Mouse (Mus musculus): Measurements from ENCODE around the gene Use1. TPM values are rescaled to one million over a fixed set of nuclear protein-coding genes. Genes with fewer than 3 reads are reported as not detected.
A peak's percentile ranks its signal among the peaks of the same experiment; 100 is the strongest.

Gene Use1
- polyA plus RNA-seq, 1 experiment from 2014 or later: 91.6 TPM

DNA sequence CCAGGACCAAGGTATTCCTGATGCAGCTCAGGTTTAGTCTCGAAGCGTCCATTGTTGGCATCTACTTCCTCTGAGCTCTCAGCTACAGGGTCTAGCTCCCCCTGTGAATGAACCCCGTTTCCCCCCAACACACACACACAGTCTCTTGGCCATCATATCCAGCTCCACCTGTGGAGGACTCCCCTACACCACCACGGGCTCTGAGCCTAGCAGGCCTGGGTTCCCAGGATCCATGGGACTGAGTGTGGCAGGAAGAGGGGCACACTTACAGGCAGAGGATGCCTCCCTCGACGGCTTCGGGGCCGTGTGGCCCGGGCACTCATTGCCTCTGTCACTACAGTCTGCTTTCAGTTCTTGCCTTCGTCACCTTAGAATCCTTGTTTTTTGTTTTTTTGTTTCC is 28.4 kb downstream of the Use1 start:
- H3K27me3 ChIP-seq (replicated peaks): no peaks in the 10 kb centered on the region
- ATAC-seq (ENCODE audit: low FRiP score, low read depth): no peak
- H3K4me1 ChIP-seq: peaks cover 16% of the 10 kb centered on the region
- no peak overlapping the region for H3K4me3 ChIP-seq
- H3K9me3 ChIP-seq: no peaks in the 10 kb centered on the region
- H3K4me2 ChIP-seq (replicated peaks): no peak overlapping the region
- no peak overlapping the region for H3K27ac ChIP-seq
- peaks cover 14% of the 10 kb centered on the region for H3K36me3 ChIP-seq
- 85% methylated on average over 10 of the region's 10 CpGs for WGBS
- H3K9ac ChIP-seq: no peak overlapping the region

DNA sequence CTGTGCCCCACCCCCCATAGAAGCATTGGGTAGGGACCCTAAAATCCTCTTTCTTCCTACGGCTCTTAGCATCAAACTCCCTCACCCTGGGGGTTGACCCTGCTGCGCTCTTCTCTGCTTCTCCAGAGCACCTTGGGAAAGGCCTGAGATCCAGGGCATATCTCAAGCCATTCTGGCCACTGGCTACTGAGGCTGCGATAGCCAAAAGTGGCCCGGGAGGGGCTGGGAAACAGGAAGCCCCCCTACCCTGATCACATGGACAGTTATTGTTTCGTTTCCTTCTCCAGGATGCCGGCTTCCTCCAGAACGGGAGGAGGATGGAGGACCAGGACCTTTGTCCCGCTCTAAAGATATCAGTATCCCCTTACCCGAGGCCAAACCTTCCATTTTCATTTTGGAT is 29.0 kb downstream of the Use1 start, which contains the start of gene Ushbp1:
Gene Ushbp1 (minus strand): TSS at position 174 of the 400 bp plus-strand sequence.
- H3K9ac ChIP-seq: peak within 1 kb of the TSS; percentile 69; the same call in 1 of the 2 replicates

GRCm38 (mm10) chr8:71396639-71397305 is 30.1 kb downstream of the Use1 start, which contains the start of gene Babam1:
Gene Babam1, plus strand, starts transcription at chr8:71396861.
- no peak within 1 kb of the TSS; the same call in 1 of the 2 replicates for H3K27ac ChIP-seq
- H3K9ac ChIP-seq: peak within 1 kb of the TSS; percentile 69
- peak within 1 kb of the TSS; percentile 63 for H3K4me3 ChIP-seq
- no peaks in the 10 kb centered on the region for H3K27me3 ChIP-seq (replicated peaks)
- peak within 1 kb of the TSS; percentile 75 for H3K4me2 ChIP-seq (replicated peaks)
- peak; percentile 97 for ATAC-seq (ENCODE audit: low FRiP score, low read depth)
- H3K36me3 ChIP-seq: peaks cover 14% of the 10 kb centered on the region
- H3K4me1 ChIP-seq: peaks cover 16% of the 10 kb centered on the region
- WGBS: under 1% methylated on average over 34 of the region's 34 CpGs
- H3K9me3 ChIP-seq: no peaks in the 10 kb centered on the region

More for the DNA sequence above, 29.0 kb downstream of the Use1 start, which contains the start of gene Ushbp1:
- H3K9me3 ChIP-seq: no peaks in the 10 kb centered on the region
- peak within 1 kb of the TSS; percentile 63 for H3K4me3 ChIP-seq
- no peaks in the 10 kb centered on the region for H3K27me3 ChIP-seq (replicated peaks)
- H3K27ac ChIP-seq: no peak within 1 kb of the TSS; the same call in 1 of the 2 replicates
- peak within 1 kb of the TSS; percentile 75 for H3K4me2 ChIP-seq (replicated peaks)
- H3K4me1 ChIP-seq: peaks cover 16% of the 10 kb centered on the region
- 92% methylated on average over 9 of the region's 9 CpGs for WGBS
- peaks cover 14% of the 10 kb centered on the region for H3K36me3 ChIP-seq
- no peak for ATAC-seq (ENCODE audit: low FRiP score, low read depth)

DNA sequence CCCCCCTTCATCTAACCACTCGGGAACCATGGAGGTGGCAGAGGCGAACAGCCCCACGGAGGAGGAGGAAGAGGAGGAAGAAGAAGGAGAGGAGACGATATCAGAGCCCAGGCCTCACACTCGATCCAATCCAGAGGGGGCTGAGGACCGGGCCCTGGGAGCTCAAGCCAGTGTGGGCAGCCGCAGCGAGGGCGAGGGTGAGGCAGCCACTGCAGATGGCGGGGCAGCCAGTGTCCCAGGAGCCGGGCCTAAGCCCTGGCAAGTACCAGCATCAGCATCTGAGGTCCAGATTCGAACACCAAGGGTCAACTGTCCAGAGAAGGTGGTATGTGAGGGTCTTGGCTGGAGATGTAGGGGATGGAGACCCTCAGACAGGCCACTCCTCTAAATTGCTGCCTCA is 31.1 kb downstream of the Use1 start:
- Histone ChIP-seq H3K27me3 (replicated peaks) (no peaks in the 10 kb centered on the region), H3K9me3 (no peaks in the 10 kb centered on the region), H3K4me3 (peak overlapping the region; percentile 63), H3K4me1 (peaks cover 16% of the 10 kb centered on the region), H3K36me3 (peaks cover 14% of the 10 kb centered on the region), H3K9ac (0 out of 2 replicates have a peak overlapping the region, but pooled peaks have one; percentile 69), H3K4me2 (replicated peaks) (peak overlapping the region; percentile 75), H3K27ac (no peak overlapping the region)
- WGBS: 90% methylated on average over 12 of the region's 12 CpGs
- no peak for ATAC-seq (ENCODE audit: low FRiP score, low read depth)

- Histone ChIP-seq H3K36me3 (peaks cover 14% of the 10 kb centered on the region), H3K27me3 (replicated peaks) (no peaks in the 10 kb centered on the region), H3K4me1 (peaks cover 12% of the 10 kb centered on the region), H3K4me2 (replicated peaks) (no peak overlapping the region), H3K27ac (no peak overlapping the region), H3K4me3 (no peak overlapping the region), H3K9me3 (no peaks in the 10 kb centered on the region), H3K9ac (no peak overlapping the region)
- ATAC-seq (ENCODE audit: low FRiP score, low read depth): no peak
- 94% methylated on average over 2 of the region's 2 CpGs for WGBS
These were observed 34.2 kb downstream of the Use1 start for GRCm38 (mm10) chr8:71400826-71401225.

DNA sequence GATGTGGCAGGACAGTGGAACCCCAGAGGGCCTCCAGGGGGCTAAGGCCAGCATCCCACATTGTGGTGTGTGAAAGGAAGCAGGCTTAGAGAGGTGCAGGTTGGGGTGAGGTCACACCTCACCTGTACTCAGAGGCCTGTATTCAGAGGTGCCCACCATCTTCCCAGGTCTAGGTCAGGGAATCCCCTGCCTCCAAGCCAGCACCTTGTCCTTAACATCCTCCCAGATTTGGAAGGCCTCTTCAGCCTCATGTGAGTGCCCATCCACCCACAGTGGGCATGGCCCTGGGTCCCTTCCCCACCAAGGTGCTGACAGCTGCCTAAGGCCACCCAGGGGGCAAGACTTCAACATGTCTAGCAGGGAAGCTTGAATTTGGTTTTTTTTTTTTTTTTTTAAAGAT is 34.8 kb downstream of the Use1 start:
- no peaks in the 10 kb centered on the region for H3K9me3 ChIP-seq
- no peaks in the 10 kb centered on the region for H3K27me3 ChIP-seq (replicated peaks)
- no peak overlapping the region for H3K4me2 ChIP-seq (replicated peaks)
- H3K9ac ChIP-seq: no peak overlapping the region
- peaks cover 14% of the 10 kb centered on the region for H3K36me3 ChIP-seq
- ATAC-seq (ENCODE audit: low FRiP score, low read depth): no peak
- peaks cover 15% of the 10 kb centered on the region for H3K4me1 ChIP-seq
- no peak overlapping the region for H3K4me3 ChIP-seq
- no peak overlapping the region for H3K27ac ChIP-seq

GRCm38 (mm10) chr8:71402446-71402964 is 35.9 kb downstream of the Use1 start:
- Histone ChIP-seq H3K27ac (no peak overlapping the region), H3K4me3 (no peak overlapping the region), H3K4me1 (peaks cover 18% of the 10 kb centered on the region), H3K9me3 (no peaks in the 10 kb centered on the region), H3K36me3 (peaks cover 14% of the 10 kb centered on the region), H3K4me2 (replicated peaks) (no peak overlapping the region), H3K9ac (no peak overlapping the region), H3K27me3 (replicated peaks) (no peaks in the 10 kb centered on the region)
- no peak for ATAC-seq (ENCODE audit: low FRiP score, low read depth)
- WGBS: 84% methylated on average over 9 of the region's 9 CpGs

DNA sequence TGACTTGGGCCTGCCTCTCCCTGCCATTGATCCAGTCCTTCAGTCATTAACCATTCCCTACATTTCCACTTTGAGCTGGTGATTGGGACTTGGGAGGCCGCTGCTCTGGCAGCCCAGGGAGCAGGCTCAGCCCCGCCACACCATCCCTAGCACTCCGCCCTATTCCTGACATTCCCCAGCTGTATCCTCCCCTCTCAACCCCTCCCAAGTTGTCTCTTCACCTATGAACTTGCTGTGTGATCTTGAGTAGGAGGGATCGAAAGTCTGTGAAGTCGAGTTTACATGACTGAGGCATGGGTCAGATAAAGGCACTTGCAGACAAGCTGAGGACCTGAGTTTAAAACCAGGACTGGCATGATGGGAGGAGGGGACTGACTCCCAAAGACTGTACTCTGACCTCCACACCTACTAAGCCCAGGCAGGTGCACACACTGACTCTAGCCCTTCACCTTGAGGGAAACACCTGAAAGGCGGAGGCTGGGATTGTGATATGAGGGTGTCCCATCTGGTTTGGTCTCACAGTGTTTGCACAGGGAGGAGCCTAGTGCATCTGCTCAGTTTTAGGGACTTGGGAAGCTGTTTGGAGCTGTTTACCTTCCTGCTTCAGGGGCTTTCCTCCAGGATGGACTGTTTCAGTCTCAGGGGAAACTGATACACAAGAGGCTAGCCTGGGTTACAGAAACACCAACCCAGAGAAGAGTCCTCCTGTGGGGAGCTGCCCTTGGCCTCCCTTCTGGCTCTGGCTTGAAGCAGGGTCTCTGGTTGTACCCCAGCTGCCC is 36.6 kb downstream of the Use1 start:
- WGBS: 86% methylated on average over 6 of the region's 6 CpGs
- Histone ChIP-seq H3K27me3 (replicated peaks) (no peaks in the 10 kb centered on the region), H3K4me1 (peaks cover 14% of the 10 kb centered on the region), H3K9me3 (no peaks in the 10 kb centered on the region), H3K9ac (no peak overlapping the region), H3K27ac (no peak overlapping the region), H3K4me2 (replicated peaks) (no peak overlapping the region), H3K36me3 (peaks cover 16% of the 10 kb centered on the region), H3K4me3 (no peak overlapping the region)
- ATAC-seq (ENCODE audit: low FRiP score, low read depth): no peak

DNA sequence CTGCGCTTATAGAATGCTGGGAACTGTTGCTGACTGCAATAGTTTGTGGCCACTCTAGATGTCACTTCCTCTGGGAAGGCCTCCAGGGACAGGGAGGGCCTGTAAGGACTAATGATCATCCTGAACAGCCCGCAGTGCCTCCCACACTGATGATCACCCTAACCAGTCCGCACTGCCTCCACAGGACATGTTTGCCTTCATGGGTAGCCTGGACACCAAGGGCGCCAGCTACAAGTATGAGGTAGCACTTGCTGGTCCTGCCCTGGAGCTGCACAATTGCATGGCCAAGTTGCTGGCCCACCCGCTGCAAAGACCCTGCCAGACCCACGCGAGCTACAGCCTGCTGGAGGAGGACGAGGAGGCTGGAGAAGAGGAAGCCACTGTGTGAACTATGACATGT is 37.4 kb downstream of the Use1 start:
- no peak for ATAC-seq (ENCODE audit: low FRiP score, low read depth)
- no peak overlapping the region for H3K4me3 ChIP-seq
- no peaks in the 10 kb centered on the region for H3K9me3 ChIP-seq
- H3K27ac ChIP-seq: no peak overlapping the region
- peaks cover 14% of the 10 kb centered on the region for H3K4me1 ChIP-seq
- peaks cover 18% of the 10 kb centered on the region for H3K36me3 ChIP-seq
- WGBS: 90% methylated on average over 8 of the region's 8 CpGs
- H3K9ac ChIP-seq: no peak overlapping the region
- no peaks in the 10 kb centered on the region for H3K27me3 ChIP-seq (replicated peaks)
- H3K4me2 ChIP-seq (replicated peaks): no peak overlapping the region

DNA sequence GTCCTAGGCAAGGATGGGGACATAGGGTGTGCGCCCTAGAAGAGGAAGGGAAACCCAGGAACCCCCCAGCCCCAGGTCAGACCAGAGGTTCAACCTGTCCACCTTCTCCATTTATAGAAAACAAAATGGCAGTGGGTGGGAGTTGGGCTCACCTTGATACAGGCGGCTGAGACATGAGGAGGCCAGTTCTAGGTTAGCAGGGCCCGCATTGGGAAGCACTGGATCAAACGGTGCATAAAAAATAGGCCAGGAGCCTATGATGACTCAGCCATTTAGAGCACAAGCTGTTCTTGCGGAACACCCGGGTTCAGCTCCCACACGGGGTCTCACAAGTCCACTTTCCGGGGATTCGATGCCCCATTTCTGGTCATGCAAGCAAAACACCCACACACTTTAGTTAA is 38.3 kb downstream of the Use1 start:
- H3K9ac ChIP-seq: no peak overlapping the region
- WGBS: 89% methylated on average over 9 of the region's 9 CpGs
- no peak overlapping the region for H3K27ac ChIP-seq
- peaks cover 17% of the 10 kb centered on the region for H3K36me3 ChIP-seq
- no peak overlapping the region for H3K4me3 ChIP-seq
- no peaks in the 10 kb centered on the region for H3K9me3 ChIP-seq
- peaks cover 14% of the 10 kb centered on the region for H3K4me1 ChIP-seq
- ATAC-seq (ENCODE audit: low FRiP score, low read depth): no peak
- H3K4me2 ChIP-seq (replicated peaks): no peak overlapping the region
- H3K27me3 ChIP-seq (replicated peaks): no peaks in the 10 kb centered on the region

DNA sequence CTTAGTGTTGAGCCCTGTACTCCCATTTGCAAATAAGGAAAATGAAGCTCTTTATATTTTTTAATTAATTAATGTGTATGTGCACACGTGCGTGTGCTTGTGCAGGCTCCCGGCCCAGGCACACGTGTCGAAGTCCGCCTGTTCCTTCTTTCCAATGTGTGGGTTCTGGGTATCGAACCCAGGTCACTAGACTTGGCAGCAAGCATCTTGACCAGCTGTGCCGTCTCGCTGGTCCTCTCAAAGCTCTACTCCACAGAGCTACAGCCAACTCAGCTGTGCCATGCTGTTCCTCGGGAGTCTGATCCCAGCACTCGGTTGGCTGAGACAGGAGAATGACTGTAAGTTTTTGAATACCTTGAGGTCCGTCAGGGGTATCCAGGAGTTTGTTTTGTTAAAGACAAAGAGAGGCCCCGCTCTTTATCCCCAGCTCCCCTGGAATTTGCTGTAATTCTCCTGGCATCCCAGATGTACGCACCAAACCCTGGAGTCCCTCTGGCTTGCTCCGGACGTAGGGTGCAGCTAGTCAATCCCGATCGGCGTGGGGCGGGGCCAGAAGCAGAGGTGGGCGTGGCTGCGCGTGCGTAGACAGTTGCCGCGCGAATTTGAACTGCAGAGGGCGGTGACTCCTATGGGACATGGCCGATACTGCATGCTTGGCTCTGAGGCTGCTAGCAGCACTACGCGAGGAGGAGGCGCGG is 38.9 kb downstream of the Use1 start, which contains the start of gene Ankle1:
Gene Ankle1 (plus strand): TSS at position 610 of the 698 bp plus-strand sequence.
- H3K9me3 ChIP-seq: no peaks in the 10 kb centered on the region
- H3K4me1 ChIP-seq: peaks cover 14% of the 10 kb centered on the region
- no peak within 1 kb of the TSS for H3K27ac ChIP-seq
- peak within 1 kb of the TSS; percentile 63 for H3K9ac ChIP-seq
- ATAC-seq (ENCODE audit: low FRiP score, low read depth): peak; percentile 89
- peaks cover 17% of the 10 kb centered on the region for H3K36me3 ChIP-seq
- H3K27me3 ChIP-seq (replicated peaks): no peaks in the 10 kb centered on the region
- WGBS: 15% methylated on average over 33 of the region's 33 CpGs
- peak within 1 kb of the TSS; percentile 93 for H3K4me2 ChIP-seq (replicated peaks)
- peak within 1 kb of the TSS; percentile 55 for H3K4me3 ChIP-seq

All from neural tube, embryonic 12.5 days (tissue).